Mouse (Mus musculus) bone marrow macrophage, adult 2 months (primary cell): ENCODE results near the gene Mog.

ENCODE experiments used
- CTCF ChIP-seq: IDR thresholded peaks from 2 replicates; pipeline ENCODE4 v1.5.1; 2012; ENCODE audit warnings: low read depth, mild to moderate bottlenecking, low read length, moderate library complexity
- POLR2A ChIP-seq: IDR thresholded peaks from 2 replicates; pipeline ENCODE4 v1.6.1; 2012; ENCODE audit warnings: mild to moderate bottlenecking, low read depth, low read length, borderline replicate concordance

DNA sequence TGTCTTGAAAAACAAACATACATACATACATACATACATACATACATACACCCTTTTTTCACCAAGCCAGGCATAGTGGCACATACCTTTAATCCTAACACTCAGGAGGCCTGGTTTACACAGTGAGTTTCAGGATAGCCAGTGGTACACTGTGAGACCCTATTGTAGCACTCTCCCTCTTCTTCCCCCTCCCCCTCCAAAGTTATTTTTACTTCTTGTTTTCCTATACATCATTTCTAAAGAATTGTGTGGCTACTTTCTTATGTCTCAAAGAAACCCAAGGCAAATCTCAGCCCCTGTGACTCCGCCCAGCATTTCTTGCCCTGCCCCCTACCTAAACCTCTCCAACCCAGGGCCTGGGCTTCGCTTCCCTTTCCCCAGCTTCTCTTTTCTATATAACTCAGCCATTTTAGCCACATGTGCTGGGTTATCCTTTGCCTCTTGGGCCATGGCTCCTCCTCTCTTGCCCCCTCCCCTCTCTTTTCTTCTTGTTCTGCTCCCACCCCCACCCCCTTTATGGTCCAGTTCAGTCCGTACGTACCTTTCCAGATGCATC lies 29.4 kb downstream of the Mog start:
- TF ChIP-seq CTCF (no peak), POLR2A (no peak)
